Mouse (Mus musculus): ENCODE measurements around the gene Tbc1d1.

DNA sequence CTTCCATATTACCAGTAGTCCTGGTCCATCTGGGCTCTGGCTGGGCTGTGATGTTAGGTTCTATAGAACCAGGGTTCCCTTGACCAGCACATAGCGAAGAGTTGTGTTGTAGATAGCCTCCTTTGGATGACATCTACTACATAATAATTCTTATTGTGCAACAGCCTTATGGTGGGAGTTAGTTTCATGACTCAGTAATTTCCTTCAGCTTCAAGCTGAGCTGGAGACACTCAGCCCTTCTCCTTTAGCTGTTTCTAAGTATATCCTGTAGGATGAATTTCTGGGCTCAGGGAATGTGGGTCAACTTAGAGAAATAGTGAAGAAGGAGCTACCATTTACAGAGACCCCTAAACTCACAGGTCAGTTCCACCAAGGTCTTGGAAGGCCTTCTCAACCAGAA is 2.8 kb upstream of the Tbc1d1 start:
- TF ChIP-seq MAX (IDR thresholded peaks at IDR 0.05; ENCODE audit: low read depth) (no peak), POLR2AphosphoS2 (IDR thresholded peaks at IDR 0.05; ENCODE audit: insufficient read length, low read depth) (no peak), E2F4 (IDR thresholded peaks at IDR 0.05; ENCODE audit: insufficient read depth) (no peak), POLR2A (IDR thresholded peaks at IDR 0.05; ENCODE audit: insufficient read length, low read depth) (no peak), USF1 (IDR thresholded peaks at IDR 0.05; ENCODE audit: low read depth) (no peak), TCF3 (IDR thresholded peaks at IDR 0.05; ENCODE audit: insufficient read length, low read depth) (no peak)

Measured in myocyte (in vitro differentiated cells).